Mouse (Mus musculus) heart, postnatal 14 days (tissue): ENCODE data around the gene Gm35134. TPM values are rescaled to one million over a fixed set of nuclear protein-coding genes. Genes with fewer than 3 reads are reported as not detected.
"Not testable (repeated sequence)": the region's sequence is repeated elsewhere in the genome, so short reads cannot be mapped to it uniquely, and the experiment has no call there.

Experiments used
- DNase-seq, 2 experiments: peaks; one replicate each; pipeline ENCODE4 v3.0.0; 2021 to 2022
- intact Hi-C: fragments of 180-260 bp; cut with DNase I; formaldehyde crosslinking; loops from one replicate; pipeline ENCODE4 v1.15.1; 2025
- long read RNA-seq, 2 experiments: library from polyadenylated mRNA; stranded (forward); transcript quantifications; one replicate each; pipeline ENCODE4 v2.0.0; 2021
- total RNA-seq, 2 experiments: library from RNA; stranded (reverse); gene quantifications; 2 replicates each; pipeline ENCODE4 v1.2.3; 2021

The Gm35134 gene
- not detected for total RNA-seq
- long read RNA-seq, experiment 1: 0 reads
- long read RNA-seq, experiment 2: 0 reads

DNA sequence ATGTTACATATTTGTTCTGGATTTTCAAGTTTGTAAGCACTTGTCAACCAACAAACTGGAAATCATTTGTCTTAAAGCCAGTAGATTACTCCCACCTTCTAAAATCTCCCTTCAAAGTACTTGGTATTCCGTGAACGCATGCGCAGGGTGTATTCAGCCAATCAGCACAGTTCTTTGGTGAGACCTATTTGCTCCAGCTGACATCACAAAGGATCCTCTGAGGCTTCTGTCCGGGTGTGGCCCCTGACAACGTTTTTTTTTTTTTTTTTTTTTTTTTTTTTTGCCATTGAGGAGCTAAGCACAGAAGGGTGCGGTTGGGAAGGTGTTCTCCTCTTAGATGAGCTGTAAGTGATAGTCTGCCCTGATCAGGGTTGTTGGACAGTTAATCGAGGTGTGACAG is at the start of gene Gm35134:
Gene Gm35134 (plus strand): TSS at position 301 of the 400 bp plus-strand sequence.
- DNase-seq, intact Hi-C loops: not testable (repeated sequence)
